ENCODE assay signal across 8 mouse cellular contexts in the genomic region with DNA sequence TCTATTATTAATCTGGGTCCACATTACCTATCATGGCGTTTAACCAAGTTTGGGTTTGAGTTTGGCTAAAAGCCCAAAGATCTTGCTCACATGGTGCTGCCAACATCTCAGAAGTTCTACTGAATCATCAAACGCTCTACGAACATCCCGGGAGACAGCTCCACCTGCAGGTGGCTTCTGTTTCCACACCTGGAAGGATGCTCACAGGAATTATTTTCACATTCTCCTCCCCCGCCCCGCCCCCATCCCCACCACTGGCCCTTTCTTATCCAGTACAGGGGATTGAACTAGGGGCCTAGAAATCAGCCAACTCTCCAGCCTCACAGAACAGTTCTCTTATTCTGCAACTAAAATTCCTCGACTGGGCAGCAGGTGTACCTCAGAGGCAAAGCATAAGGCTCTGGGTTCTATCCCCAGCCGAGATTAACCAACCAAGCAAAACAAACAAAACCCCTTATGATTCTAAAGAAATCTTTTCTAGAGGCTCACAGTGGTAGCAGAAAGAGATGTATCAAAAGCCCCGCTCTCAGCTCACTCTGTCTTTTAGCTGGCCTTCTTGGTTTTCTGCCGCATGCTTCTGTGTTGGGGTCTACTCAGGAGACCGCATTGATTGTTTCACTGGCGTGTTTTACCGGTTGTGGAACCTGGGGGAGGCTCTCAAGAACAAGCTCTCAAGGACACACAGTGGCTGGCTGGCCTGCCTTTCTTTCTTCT. TPM values are rescaled to one million over a fixed set of nuclear protein-coding genes. Genes with fewer than 3 reads are reported as not detected.
A peak's percentile ranks its signal among the peaks of the same experiment; 100 is the strongest.
DNase-seq lines count a peak whose midpoint lies in the region; ATAC-seq and TF ChIP-seq lines count a peak whose summit lies in the region.

No protein-coding gene starts in this region.

- 28% methylated on average over 13 of the region's 13 CpGs for WGBS in heart, adult 2 months
- 33% methylated on average over 13 of the region's 13 CpGs for WGBS in midbrain, postnatal 0 days

- DNase-seq in adrenal gland, adult 8-10 months, result peak; percentile 56
- DNase-seq in embryo, embryonic 9.5 days (ENCODE audit: extremely low spot score), result peak; percentile 67
- peak; percentile 81 for DNase-seq in heart, adult 2 months
- DNase-seq in kidney, adult 8-10 months, result peak; percentile 86 to 89
- DNase-seq in liver, result peak; percentile 73
- DNase-seq in midbrain, postnatal 0 days (ENCODE audit: low spot score), result peak; percentile 93
- DNase-seq in testis, postnatal 14 days (ENCODE audit: low spot score), result peak; percentile 48

- H3K4me3 ChIP-seq in C2C12 (ENCODE audit: insufficient read depth, poor library complexity, severe bottlenecking), result no peak overlapping the region
- peak overlapping the region; percentile 28; the same call in 1 of the 2 replicates for H3K4me3 ChIP-seq in heart, adult 2 months
- peak overlapping the region; percentile 21 for H3K4me3 ChIP-seq in midbrain, postnatal 0 days (ENCODE audit: low read depth, low read length)

- no peaks in the 10 kb centered on the region for H3K36me3 ChIP-seq in C2C12 (ENCODE audit: control insufficient read depth, insufficient read depth)
- H3K36me3 ChIP-seq in heart, adult 2 months (ENCODE audit: control insufficient read depth, insufficient read depth, low read length), result no peaks in the 10 kb centered on the region
- H3K36me3 ChIP-seq in midbrain, postnatal 0 days (ENCODE audit: insufficient read depth, low read length), result no peaks in the 10 kb centered on the region

- TF ChIP-seq POLR2A in heart, adult 2 months (IDR thresholded peaks at IDR 0.05; ENCODE audit: insufficient read depth, low read depth, low read length), result no peak

- ATAC-seq in midbrain, postnatal 0 days (ENCODE audit: low FRiP score), result peak; percentile 66

- peak overlapping the region; percentile 26 for H3ac ChIP-seq in C2C12 (ENCODE audit: control insufficient read depth, insufficient read length, low read depth)

- peak; percentile 48 for TF ChIP-seq CTCF in C2C12 (IDR thresholded peaks at IDR 0.05; ENCODE audit: control insufficient read depth, insufficient read depth, insufficient read length)
- peak; percentile 80 for TF ChIP-seq CTCF in heart, adult 2 months (IDR thresholded peaks at IDR 0.05)
- peak; percentile 83 for TF ChIP-seq CTCF in midbrain, postnatal 0 days (IDR thresholded peaks at IDR 0.05)

- H3K79me2 ChIP-seq in C2C12 (ENCODE audit: control insufficient read depth, insufficient read depth), result no peaks in the 10 kb centered on the region
- H3K79me2 ChIP-seq in heart, adult 2 months (replicated peaks; ENCODE audit: control insufficient read depth, insufficient read depth, low read length), result no peaks in the 10 kb centered on the region

- peak overlapping the region; percentile 14; the same call in 1 of the 2 replicates for H3K9ac ChIP-seq in heart, adult 2 months (ENCODE audit: low read depth, low read length)
- H3K9ac ChIP-seq in midbrain, postnatal 0 days (replicated peaks; ENCODE audit: low read length, poor library complexity, severe bottlenecking), result no peak overlapping the region; the same call in 1 of the 2 replicates

- no peaks in the 10 kb centered on the region for H3K9me3 ChIP-seq in midbrain, postnatal 0 days (ENCODE audit: low read length)

- H3K27me3 ChIP-seq in C2C12 (ENCODE audit: control insufficient read depth, insufficient read depth, insufficient read length), result no peaks in the 10 kb centered on the region
- H3K27me3 ChIP-seq in heart, adult 2 months (ENCODE audit: control insufficient read depth, insufficient read depth, low read length), result no peaks in the 10 kb centered on the region
- H3K27me3 ChIP-seq in midbrain, postnatal 0 days (ENCODE audit: insufficient read depth, low read length), result no peaks in the 10 kb centered on the region

- peak overlapping the region; percentile 36 for H3K4me2 ChIP-seq in midbrain, postnatal 0 days (ENCODE audit: low read depth, low read length, poor library complexity, severe bottlenecking)

- intact Hi-C loops in heart, adult 2 months (cut with DNase I), result loop anchor here (1.0 kb wide), 1 partner anchor 76 kb away; the partner anchor contains the start of gene Tubb2a

- no peaks in the 10 kb centered on the region for H3K79me3 ChIP-seq in C2C12 (ENCODE audit: low read depth)

- peaks cover 2% of the 10 kb centered on the region for H3K4me1 ChIP-seq in heart, adult 2 months (ENCODE audit: control insufficient read depth, insufficient read depth, low read length)
- no peaks in the 10 kb centered on the region; the same call in 1 of the 2 replicates for H3K4me1 ChIP-seq in midbrain, postnatal 0 days (ENCODE audit: insufficient read depth, low read length)

- peak; percentile 84 for TF ChIP-seq EP300 in heart, adult 2 months (IDR thresholded peaks at IDR 0.05; ENCODE audit: insufficient read depth, low read depth, low read length)

- peak overlapping the region; percentile 16; the same call in 1 of the 2 replicates for H3K27ac ChIP-seq in heart, adult 2 months
- H3K27ac ChIP-seq in midbrain, postnatal 0 days (ENCODE audit: low read depth, low read length), result peak overlapping the region; percentile 68

TF ChIP-seq in C2C12, 6 proteins besides CTCF, POLR2A, EP300 and RAD21:
- TF ChIP-seq USF1 (IDR thresholded peaks at IDR 0.05; ENCODE audit: low read depth) (peak; percentile 31), MAX (IDR thresholded peaks at IDR 0.05) (peak; percentile 22), MYOD1 (IDR thresholded peaks at IDR 0.05; ENCODE audit: control insufficient read depth, insufficient read length, low read depth) (no peak), FOSL1 (IDR thresholded peaks at IDR 0.05; ENCODE audit: insufficient read depth, low read length, poor library complexity, severe bottlenecking) (no peak), MYOG (IDR thresholded peaks at IDR 0.05; ENCODE audit: control insufficient read depth, extremely low read depth, insufficient read length) (no peak)

RNA-seq across cellular contexts. Expression of gene Psmg4, which starts 8.4 kb away (rescaled TPM):
- polyA plus RNA-seq in C2C12 (2012; fragmentation: generic; extraction: Trizol), result 151 TPM
- total RNA-seq in adrenal gland, adult 8-10 months (2022), result 10 to 100 TPM; 28.6 to 39.3 (median 31.2) TPM
- 10 to 100 TPM; 23.1 to 29.0 TPM for total RNA-seq in heart, adult 2 months (2021)
- polyA plus RNA-seq in heart, adult 2 months (2012; rRNA removed), result 32.2 and 51.2 TPM in 2 replicates
- total RNA-seq in midbrain, postnatal 0 days (2014; rRNA removed), result 36.5 and 99.5 TPM in 2 replicates
- polyA plus RNA-seq in midbrain, postnatal 0 days (2015; fragmentation: Nextera tagmentation; extraction: Ambion mirVana), result 82.0 and 87.7 TPM in 2 replicates

RNA-seq across cellular contexts. Expression of gene Tubb2b, which starts 24.1 kb away (rescaled TPM):
- 216 TPM for polyA plus RNA-seq in C2C12 (2012; fragmentation: generic; extraction: Trizol)
- 1 to 10 TPM in 3 of 4 experiments, under 1 TPM in 1; 0.81 to 3.5 (median 1.5) TPM for total RNA-seq in adrenal gland, adult 8-10 months (2022)
- 1 to 10 TPM; 2.6 to 5.3 TPM for total RNA-seq in heart, adult 2 months (2021)
- polyA plus RNA-seq in heart, adult 2 months (2012; rRNA removed), result 6.2 and 7.8 TPM in 2 replicates
- 4,904 and 4,995 TPM in 2 replicates for total RNA-seq in midbrain, postnatal 0 days (2014; rRNA removed)
- polyA plus RNA-seq in midbrain, postnatal 0 days (2015; fragmentation: Nextera tagmentation; extraction: Ambion mirVana), result 937 and 994 TPM in 2 replicates

Comparison
In these comparisons a context has a peak if more than half of its experiments do, and no peak if none do; other contexts are left out.
1. RNA of gene Tubb2b, which starts 24.1 kb away (total RNA-seq): 4,904 to 4,995 TPM in midbrain, postnatal 0 days; 2.6 to 5.3 TPM in heart, adult 2 months and 0.81 to 3.5 TPM in adrenal gland, adult 8-10 months; every median in the first group is over 100 times any median in the second.
2. Peak in every context shown above with its lines, with median percentiles within 50 percentile points of each other: CTCF ChIP-seq and DNase-seq.